Mouse (Mus musculus) brain, embryonic 14.5 days (tissue): ENCODE measurements at regions not wholly inside any gene's neighbourhood (a gene's known extent, or its start where the extent isn't known, plus 50 kb on each side); places are given as distances from the start of the nearest gene placed in this dataset.

Experiments used
- CTCF ChIP-seq: fragments of 200-500 bp; IDR thresholded peaks from 2 replicates; pipeline ENCODE4 v1.5.1; 2012; ENCODE audit warnings: inconsistent platforms, mild to moderate bottlenecking, moderate library complexity, borderline replicate concordance; ENCODE audit not compliant: insufficient read depth, insufficient read length; ENCODE audit errors: extremely low read depth
- POLR2A ChIP-seq: fragments of 200-500 bp; IDR thresholded peaks from 2 replicates; pipeline ENCODE4 v1.6.1; 2012; ENCODE audit warnings: mild to moderate bottlenecking, inconsistent platforms, borderline replicate concordance; ENCODE audit not compliant: poor library complexity, insufficient read depth, insufficient read length, severe bottlenecking; ENCODE audit errors: extremely low read depth

GRCm38 (mm10) chr15:68341056-68341455, 1840.3 kb upstream of the Lrrc6 start:
- TF ChIP-seq CTCF, result no peak
- no peak for TF ChIP-seq POLR2A
